In genomic region chr4:22357931-22358300, GRCm38 (mm10) we compare ENCODE assay signal across 7 mouse cellular contexts. TPM values are rescaled to one million over a fixed set of nuclear protein-coding genes. Genes with fewer than 3 reads are reported as not detected.
DNase-seq lines count a peak whose midpoint lies in the region; ATAC-seq and TF ChIP-seq lines count a peak whose summit lies in the region.

No protein-coding gene starts in this region.

- peak overlapping the region; percentile 59 for H3K4me3 ChIP-seq in embryonic fibroblast, embryonic 13.5 days (ENCODE audit: insufficient read depth, low read length)
- peak overlapping the region; percentile 77 for H3K4me3 ChIP-seq in limb, embryonic 12.5 days (replicated peaks)
- peak overlapping the region; percentile 73 for H3K4me3 ChIP-seq in stomach, embryonic 15.5 days (replicated peaks)

- H3K9ac ChIP-seq in limb, embryonic 12.5 days (replicated peaks), result peak overlapping the region; percentile 85
- peak overlapping the region; percentile 81 for H3K9ac ChIP-seq in stomach, embryonic 15.5 days

- peak overlapping the region; percentile 97 for H3K27ac ChIP-seq in embryonic fibroblast, embryonic 13.5 days (ENCODE audit: insufficient read depth, low read length)
- H3K27ac ChIP-seq in limb, embryonic 12.5 days, result peak overlapping the region; percentile 95
- H3K27ac ChIP-seq in stomach, embryonic 15.5 days, result peak overlapping the region; percentile 98

- H3K4me1 ChIP-seq in embryonic fibroblast, embryonic 13.5 days (ENCODE audit: control insufficient read depth, insufficient read depth, low read length), result peaks cover 2% of the 10 kb centered on the region; the same call in 1 of the 2 replicates
- H3K4me1 ChIP-seq in limb, embryonic 12.5 days (replicated peaks), result peaks cover 8% of the 10 kb centered on the region
- H3K4me1 ChIP-seq in stomach, embryonic 15.5 days, result peaks cover 4% of the 10 kb centered on the region; the same call in 1 of the 2 replicates

- H3K27me3 ChIP-seq in limb, embryonic 12.5 days, result no peaks in the 10 kb centered on the region
- no peaks in the 10 kb centered on the region for H3K27me3 ChIP-seq in stomach, embryonic 15.5 days (replicated peaks)

- no peaks in the 10 kb centered on the region for H3K36me3 ChIP-seq in limb, embryonic 12.5 days
- no peaks in the 10 kb centered on the region for H3K36me3 ChIP-seq in stomach, embryonic 15.5 days

- peak; percentile 33; the same call in 1 of the 2 replicates for ATAC-seq in limb, embryonic 12.5 days (ENCODE audit: insufficient number of reproducible peaks, insufficient read depth, low FRiP score, low TSS enrichment, low read depth)
- peak; percentile 30; the same call in 1 of the 2 replicates for ATAC-seq in stomach, embryonic 15.5 days (ENCODE audit: insufficient read depth, low FRiP score, low read depth)

- TF ChIP-seq CTCF in embryonic fibroblast, embryonic 13.5 days (IDR thresholded peaks at IDR 0.05; ENCODE audit: borderline replicate concordance, insufficient read depth, low read length), result no peak

- peak; percentile 18 for DNase-seq in retina, adult 2 months (ENCODE audit: low read depth, low spot score)
- no peak for DNase-seq in retina, postnatal 1 day
- DNase-seq in frontal cortex, postnatal 10 days (ENCODE audit: low spot score in 2 of 2), result no peak
- DNase-seq in gastrocnemius, adult 8-10 months (ENCODE audit: low spot score in 2 of 2), result no peak

- peak overlapping the region; percentile 66 for H3K4me2 ChIP-seq in limb, embryonic 12.5 days
- H3K4me2 ChIP-seq in stomach, embryonic 15.5 days, result peak overlapping the region; percentile 76

- peaks cover 11% of the 10 kb centered on the region; the same call in 1 of the 2 replicates for H3K9me3 ChIP-seq in limb, embryonic 12.5 days
- H3K9me3 ChIP-seq in stomach, embryonic 15.5 days, result no peaks in the 10 kb centered on the region

- TF ChIP-seq POLR2A in embryonic fibroblast, embryonic 13.5 days (IDR thresholded peaks at IDR 0.05; ENCODE audit: low read depth, low read length), result no peak

- WGBS in limb, embryonic 12.5 days, result 12% methylated on average over 10 of the region's 10 CpGs
- 5% methylated on average over 10 of the region's 10 CpGs for WGBS in stomach, embryonic 15.5 days

RNA-seq across cellular contexts. Expression of gene Fbxl4, which starts 0.6 kb away (rescaled TPM):
- 15.4 and 17.2 TPM in 2 replicates for polyA plus RNA-seq in embryonic fibroblast, embryonic 13.5 days (2011; ENCODE audit: insufficient read length, low read depth, missing spikeins)
- 8.6 and 9.0 TPM in 2 replicates for polyA plus RNA-seq in limb, embryonic 12.5 days (2016; fragmentation: Nextera tagmentation; extraction: Ambion mirVana)
- polyA plus RNA-seq in stomach, embryonic 15.5 days (2015; fragmentation: Nextera tagmentation; extraction: Ambion mirVana), result 12.6 and 12.9 TPM in 2 replicates
- 10 to 100 TPM; 25.1 to 35.6 (median 29.6) TPM for total RNA-seq in gastrocnemius, adult 8-10 months (2022)
